ENCODE assay signal across 9 mouse cellular contexts in genomic region chr8:112571337-112571904, GRCm38 (mm10). TPM values are rescaled to one million over a fixed set of nuclear protein-coding genes. Genes with fewer than 3 reads are reported as not detected.
A peak's percentile ranks its signal among the peaks of the same experiment; 100 is the strongest.
DNase-seq lines count a peak whose midpoint lies in the region.
"Had no signal": no experiment of that assay in that cellular context is flagged by ENCODE, and none has a peak within 500 bp of the region (broad histone marks: within the 10 kb centered on the region; RNA-seq: fewer than 3 reads in every experiment).

No protein-coding gene starts in this region.

- peak; percentile 3 for DNase-seq in ovary, postnatal 10 days (ENCODE audit: low spot score)
- no peak for DNase-seq in ovary, adult 18-20 months (ENCODE audit: low spot score)
- peak; percentile 81 to 83 for DNase-seq in cerebellum, postnatal 25 days
- peak; percentile 47 for DNase-seq in hindbrain, embryonic 10.5 days (ENCODE audit: low spot score)
- peak; percentile 21 for DNase-seq in layer of hippocampus, adult 9-10 months (ENCODE audit: low spot score)
- peak; percentile 31 for DNase-seq in neural tube, embryonic 10.5 days (ENCODE audit: extremely low spot score, low spot score)
- no peak for DNase-seq in thymus, postnatal 14 days
- DNase-seq in spleen, adult 18-20 months = no peak

- peaks cover 12% of the 10 kb centered on the region for H3K4me1 ChIP-seq in hindbrain, embryonic 10.5 days (replicated peaks)

- H3K27ac ChIP-seq in hindbrain, embryonic 10.5 days = no peak overlapping the region

- no peaks in the 10 kb centered on the region for H3K9me3 ChIP-seq in hindbrain, embryonic 10.5 days

- no peaks in the 10 kb centered on the region for H3K36me3 ChIP-seq in hindbrain, embryonic 10.5 days

- 19% methylated on average over 9 of the region's 9 CpGs for WGBS in hindbrain, embryonic 10.5 days

- no peak overlapping the region for H3K4me3 ChIP-seq in hindbrain, embryonic 10.5 days

- peaks cover 21% of the 10 kb centered on the region; the same call in 1 of the 2 replicates for H3K27me3 ChIP-seq in hindbrain, embryonic 10.5 days (ENCODE audit: insufficient read depth, poor library complexity, severe bottlenecking)

RNA-seq across cellular contexts. Expression of gene Cntnap4, which starts 1.6 kb away (rescaled TPM):
- 0.69 and 0.80 TPM in 2 replicates for polyA plus RNA-seq in hindbrain, embryonic 10.5 days (2016; fragmentation: Nextera tagmentation; extraction: Ambion mirVana)
- polyA plus RNA-seq: liver, embryonic 16.5 days had no signal

Comparison
In these comparisons a context has a peak if more than half of its experiments do, and no peak if none do; other contexts are left out.
1. DNase-seq: peak in ovary, postnatal 10 days (single experiment), cerebellum, postnatal 25 days (2 of 2), hindbrain, embryonic 10.5 days (single experiment), layer of hippocampus, adult 9-10 months (single experiment) and neural tube, embryonic 10.5 days (single experiment); none in ovary, adult 18-20 months (single experiment), thymus, postnatal 14 days (single experiment) and spleen, adult 18-20 months (0 of 2).